Mouse (Mus musculus): ENCODE measurements around the gene Prune2. TPM values are rescaled to one million over a fixed set of nuclear protein-coding genes. Genes with fewer than 3 reads are reported as not detected.

Prune2 gene
- polyA plus RNA-seq, 1 experiment, result 1.6 TPM

DNA sequence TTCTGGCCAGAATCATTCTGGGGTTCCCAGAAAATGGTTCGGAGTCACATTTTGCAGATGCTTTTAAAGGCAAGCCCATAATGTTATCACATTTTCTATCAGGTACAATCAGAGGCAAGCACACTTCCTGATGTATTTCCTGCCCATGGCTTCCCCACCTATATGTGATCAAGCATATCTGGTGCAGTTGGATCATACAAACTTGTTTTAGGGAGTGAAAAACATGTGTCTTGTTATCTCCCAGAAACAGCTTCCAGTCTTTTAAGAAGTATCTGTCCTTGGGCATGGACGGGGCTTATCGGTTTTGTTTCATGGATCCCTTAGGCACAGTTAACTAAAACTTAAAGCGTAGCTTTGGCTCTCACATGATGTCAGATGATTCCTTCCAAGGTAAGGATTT is 36.2 kb downstream of the Prune2 start:
- no peak for DNase-seq (ENCODE audit: low read depth, low spot score)
- 83% methylated on average over 4 of the region's 4 CpGs for WGBS

DNA sequence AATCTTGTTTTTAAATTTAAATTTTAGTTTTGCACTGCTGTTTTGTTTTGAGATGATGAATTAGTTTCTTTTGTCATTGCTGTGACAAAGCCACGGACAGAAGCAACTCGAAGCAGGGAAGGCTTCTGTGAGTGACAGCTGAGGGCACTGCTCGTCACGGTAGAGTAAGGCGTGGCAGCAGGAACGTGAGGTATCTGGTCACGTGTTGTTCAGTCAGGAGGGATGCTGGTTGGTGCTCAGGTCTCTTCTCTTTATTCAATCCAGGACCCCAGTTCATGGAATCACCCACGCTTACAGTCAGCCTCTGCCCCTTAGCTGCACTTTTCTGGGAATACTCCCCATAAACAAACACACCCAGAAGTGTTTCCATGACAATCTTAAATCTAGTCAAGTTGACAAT is 38.3 kb downstream of the Prune2 start:
- no peak for DNase-seq (ENCODE audit: low read depth, low spot score)
- 49% methylated on average over 8 of the region's 8 CpGs for WGBS

DNA sequence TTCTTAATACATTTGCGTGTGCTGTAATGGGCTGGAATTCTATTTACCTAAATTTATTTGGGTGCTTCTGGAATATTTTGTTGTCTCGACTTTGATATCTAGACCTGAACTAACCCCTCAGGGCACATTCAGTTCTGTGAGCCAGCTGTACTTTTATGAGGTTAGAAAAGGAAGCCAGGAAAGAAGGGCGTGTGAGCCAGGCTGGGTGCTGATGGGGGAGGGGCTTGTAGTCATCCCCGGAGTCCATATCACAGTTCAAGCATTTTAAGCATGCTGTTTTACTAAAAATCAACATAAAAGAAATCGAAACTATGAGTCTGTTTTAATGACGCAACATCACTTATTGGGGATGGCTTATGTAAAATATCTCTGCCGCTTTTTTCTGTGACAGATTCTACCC is 42.0 kb downstream of the Prune2 start:
- WGBS, result 38% methylated on average over 7 of the region's 7 CpGs
- no peak for DNase-seq (ENCODE audit: low read depth, low spot score)

DNA sequence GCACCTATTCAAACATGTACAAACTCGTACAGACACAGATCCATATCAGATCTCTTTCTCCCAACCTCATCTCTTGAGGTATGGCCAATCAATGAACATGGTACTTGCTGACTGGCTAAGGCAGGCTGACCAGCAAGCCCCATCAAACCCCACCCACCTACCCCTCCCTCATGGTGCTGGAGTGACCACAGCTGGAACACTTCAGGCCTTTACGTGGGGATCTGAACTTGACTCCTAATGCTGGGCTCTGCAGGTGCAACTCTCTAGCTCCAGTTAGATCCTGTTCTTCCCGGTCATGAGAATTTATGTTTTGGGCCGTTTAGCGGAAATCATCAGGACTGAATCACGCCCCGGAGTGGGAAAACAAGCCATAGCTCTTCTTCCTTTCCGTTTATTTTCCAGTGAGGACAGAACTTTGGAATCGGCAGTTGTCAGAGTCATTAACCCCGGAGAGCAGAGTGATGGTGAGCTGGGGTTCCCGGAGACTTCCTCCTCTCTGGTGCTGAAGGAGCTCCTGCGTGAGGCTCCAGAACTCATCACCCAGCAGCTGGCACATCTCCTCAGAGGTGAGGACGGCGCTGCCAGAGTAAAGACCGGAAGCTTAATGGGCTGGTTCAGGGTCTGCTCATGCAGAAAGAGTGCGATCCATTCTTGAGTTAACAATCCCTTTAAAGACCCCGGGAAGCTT is 50.4 kb downstream of the Prune2 start:
- no peak for DNase-seq (ENCODE audit: low read depth, low spot score)
- WGBS, result 46% methylated on average over 17 of the region's 17 CpGs

DNA sequence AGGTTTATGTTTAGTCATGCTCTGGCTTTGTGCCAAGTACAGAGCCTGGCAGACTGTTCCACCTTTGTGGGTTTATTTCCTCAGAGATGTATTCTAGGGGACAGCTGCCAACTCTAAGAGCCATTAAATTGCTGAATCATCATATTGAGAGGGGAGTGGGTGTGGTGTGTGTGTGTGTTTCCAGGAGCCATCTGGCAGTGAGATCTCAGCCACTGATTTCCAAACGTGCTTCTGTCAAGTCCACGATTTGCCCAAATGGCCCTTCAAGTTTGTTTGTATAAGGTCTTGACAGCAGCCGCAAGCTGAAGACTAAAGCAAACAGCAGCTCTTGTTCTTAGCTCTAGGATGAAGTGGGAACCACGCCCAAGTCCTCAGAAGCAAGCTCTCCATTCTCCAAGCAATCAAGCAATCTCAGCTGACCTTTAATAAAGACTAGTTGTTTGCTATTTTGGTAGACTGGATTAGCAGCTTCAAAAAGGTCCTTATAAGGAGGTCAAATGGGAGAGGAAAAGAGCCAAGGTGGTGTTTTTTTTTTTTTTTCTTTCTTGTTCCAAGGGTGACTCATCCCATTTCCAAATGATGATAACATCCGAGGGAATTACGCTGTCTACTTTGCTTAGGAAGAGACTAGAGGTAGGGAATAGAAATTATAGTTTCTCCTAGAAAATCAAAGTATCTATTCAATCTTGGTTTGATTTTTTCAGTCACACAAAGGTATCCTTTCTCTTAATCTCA is 55.5 kb downstream of the Prune2 start:
- WGBS, result 7% methylated on average over 6 of the region's 6 CpGs
- DNase-seq (ENCODE audit: low read depth, low spot score), result peak; percentile 8

DNA sequence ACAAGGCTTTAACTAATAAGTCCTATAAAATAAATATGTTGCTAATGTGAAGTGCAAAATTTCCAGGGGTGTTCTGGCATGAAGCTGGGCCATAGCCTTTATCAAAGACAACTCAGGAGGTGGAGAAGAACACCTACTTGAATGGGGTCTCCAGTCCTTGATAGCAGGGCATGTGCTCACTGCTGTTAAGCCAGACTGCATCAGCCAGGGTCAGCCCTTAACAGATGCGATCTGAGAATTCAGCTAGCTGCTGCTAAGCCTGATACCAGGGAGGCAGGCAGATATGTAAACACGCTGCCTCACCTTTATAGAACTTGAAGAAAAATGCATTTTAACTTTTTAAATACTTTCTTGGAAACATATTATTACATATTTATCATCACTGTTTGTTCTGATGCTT is 57.2 kb downstream of the Prune2 start:
- no peak for DNase-seq (ENCODE audit: low read depth, low spot score)
- WGBS, result 62% methylated on average over 2 of the region's 2 CpGs

DNA sequence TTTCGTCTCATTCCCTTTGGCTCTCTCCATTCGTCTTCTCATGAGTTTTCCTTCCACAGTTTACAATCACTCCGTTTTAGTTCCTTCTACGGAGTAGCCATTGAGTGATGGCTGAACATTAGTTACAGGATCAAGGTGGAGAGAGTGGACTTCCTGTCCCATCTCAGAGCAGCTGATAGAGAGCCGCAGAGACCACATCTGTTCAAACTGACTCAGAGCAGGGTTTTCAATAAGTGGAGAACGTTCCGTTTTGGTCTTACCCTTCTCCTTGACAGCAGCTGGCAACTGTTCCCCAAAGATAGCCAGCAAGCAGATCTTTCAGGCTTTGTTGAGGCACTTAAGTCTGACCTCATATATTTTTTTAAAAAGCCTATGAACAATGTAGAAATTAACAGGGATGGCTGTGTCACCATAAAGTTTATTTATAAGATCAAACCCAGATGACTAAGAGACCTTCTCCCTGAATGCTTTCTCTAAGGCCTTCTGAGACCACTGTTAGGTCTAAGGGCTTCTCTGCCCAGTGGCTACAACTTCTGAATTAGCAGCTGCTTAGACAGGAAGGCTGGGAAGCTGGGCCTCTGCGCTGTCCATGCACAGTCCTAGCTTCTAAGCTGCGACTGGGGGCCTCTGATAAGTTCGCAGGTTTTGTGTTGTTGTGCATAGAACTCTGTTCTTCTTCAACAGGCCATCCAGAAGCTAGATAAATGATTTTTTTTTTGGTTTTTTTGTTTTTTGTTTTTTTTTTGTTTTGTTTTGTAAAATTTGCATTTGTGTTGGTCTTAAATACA is 58.6 kb downstream of the Prune2 start:
- DNase-seq (ENCODE audit: low read depth, low spot score), result no peak
- WGBS, result 65% methylated on average over 10 of the region's 10 CpGs

DNA sequence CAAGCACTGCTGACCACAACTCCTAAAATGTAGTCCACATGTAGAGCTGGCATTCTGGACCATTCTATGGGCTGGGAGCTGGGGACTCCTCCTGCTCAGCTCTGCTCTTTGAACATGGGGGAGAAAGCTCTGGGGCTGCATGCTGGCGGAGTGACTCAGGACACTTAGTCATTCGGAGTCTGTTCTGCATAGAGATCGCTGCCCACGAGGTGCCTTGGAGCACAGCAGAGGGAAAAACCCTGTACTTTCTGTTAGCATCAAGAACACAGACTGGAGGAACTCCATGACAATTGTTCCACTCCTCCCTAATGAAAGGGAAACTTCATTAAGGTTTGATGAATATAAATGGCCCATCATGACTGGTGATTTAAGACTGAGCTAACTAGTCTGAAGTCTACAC is 68.8 kb downstream of the Prune2 start:
- no peak for DNase-seq (ENCODE audit: low read depth, low spot score)
- 76% methylated on average over 4 of the region's 4 CpGs for WGBS

DNA sequence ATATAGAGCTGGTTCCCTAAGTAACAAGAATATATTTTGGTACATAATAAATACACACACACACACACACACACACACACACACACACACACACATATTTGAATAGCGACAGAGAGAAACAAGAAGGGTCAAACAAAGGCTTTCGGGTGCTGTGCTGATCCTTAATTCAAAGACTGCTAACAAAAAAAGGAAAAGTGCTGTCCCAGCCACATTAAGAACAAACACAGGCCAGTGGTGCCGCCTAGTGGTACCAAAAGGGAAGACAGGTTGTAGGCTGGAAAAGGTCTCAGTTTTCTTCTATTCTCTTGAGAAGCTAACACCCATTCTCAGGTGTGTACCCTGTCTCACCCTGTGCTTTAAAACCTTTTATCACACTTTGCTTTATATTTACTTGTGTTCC is 74.4 kb downstream of the Prune2 start:
- no peak for DNase-seq (ENCODE audit: low read depth, low spot score)
- 6% methylated on average over 3 of the region's 3 CpGs for WGBS

DNA sequence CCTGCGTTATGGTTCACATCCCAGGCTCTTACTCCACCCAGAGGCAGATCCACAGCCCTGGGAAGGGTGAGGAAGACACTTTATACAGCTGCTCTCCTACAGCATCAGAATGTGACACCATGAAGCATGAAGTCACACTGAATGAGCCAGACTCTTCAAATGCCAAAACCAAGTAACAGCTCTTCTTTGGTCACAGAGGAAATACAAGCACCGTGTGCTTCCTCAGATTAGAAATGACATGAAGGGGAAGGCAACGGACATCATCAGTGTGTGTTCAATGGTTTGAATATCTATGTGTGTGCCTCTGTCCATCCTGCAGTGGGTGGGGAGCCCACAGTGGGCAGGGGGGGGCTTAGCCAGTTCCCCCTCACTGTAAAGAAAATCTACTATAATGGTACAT is 76.4 kb downstream of the Prune2 start:
- DNase-seq (ENCODE audit: low read depth, low spot score), result no peak
- 78% methylated on average over 3 of the region's 3 CpGs for WGBS

DNA sequence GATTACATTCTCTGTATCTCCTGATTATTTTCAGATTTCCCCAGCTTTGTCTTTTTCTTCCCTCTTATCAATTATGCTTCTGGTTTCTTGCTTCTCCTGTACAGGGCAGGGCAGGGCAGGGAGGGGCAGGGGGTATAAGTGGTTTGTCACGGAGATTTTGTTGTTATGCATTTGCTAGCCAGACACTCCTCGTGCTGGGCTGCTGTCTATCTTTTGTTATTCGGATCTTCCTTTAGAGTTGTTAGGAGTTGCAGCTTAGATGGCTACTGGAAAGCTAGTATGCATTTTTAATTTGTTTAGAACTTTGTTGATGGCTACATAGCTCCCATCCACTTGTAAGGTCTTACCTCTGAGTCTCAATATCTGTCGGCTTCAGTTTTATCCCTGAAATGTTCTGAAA is 91.0 kb downstream of the Prune2 start:
- DNase-seq (ENCODE audit: low read depth, low spot score), result no peak
- 79% methylated on average over 4 of the region's 4 CpGs for WGBS

DNA sequence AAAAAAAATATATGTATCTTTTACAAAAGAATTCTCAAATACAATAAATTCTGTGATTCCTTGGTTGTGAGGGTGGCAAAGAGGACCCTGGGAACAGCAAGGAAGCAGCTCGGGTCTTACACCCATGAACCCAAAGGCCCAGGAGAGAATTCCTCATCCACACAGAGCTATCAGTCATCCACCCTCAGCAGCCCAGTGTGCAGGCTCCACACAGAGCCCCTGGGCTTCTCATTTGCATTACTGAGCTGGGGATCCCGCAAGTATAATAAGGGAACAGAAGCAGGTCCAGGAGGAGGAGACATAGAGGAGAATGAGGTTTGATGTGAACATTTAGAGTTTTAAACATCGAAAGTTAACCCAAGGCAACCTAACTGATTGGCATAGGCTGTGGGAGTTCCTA is 100.0 kb downstream of the Prune2 start:
- DNase-seq (ENCODE audit: low read depth, low spot score), result no peak
- 73% methylated on average over 3 of the region's 3 CpGs for WGBS

DNA sequence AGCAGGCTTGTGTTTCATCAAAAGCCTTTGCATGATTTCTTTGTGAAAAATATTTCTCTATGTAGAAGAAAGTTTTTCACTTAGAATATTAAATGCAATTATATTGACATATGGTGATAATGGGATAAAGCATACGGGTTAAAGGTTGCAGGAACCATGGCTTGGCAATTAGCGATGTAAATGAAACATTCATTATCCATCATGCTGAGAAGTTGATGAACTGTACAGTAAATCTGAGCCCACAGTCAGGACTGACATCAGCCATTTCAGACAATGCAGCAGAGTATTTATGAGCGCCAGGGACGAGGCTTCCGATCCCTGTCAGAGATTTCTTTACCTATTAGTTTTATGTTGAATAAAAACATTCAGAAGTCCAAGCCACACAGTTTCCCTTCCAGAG is 104.2 kb downstream of the Prune2 start:
- DNase-seq (ENCODE audit: low read depth, low spot score), result no peak
- WGBS, result 80% methylated on average over 5 of the region's 5 CpGs

DNA sequence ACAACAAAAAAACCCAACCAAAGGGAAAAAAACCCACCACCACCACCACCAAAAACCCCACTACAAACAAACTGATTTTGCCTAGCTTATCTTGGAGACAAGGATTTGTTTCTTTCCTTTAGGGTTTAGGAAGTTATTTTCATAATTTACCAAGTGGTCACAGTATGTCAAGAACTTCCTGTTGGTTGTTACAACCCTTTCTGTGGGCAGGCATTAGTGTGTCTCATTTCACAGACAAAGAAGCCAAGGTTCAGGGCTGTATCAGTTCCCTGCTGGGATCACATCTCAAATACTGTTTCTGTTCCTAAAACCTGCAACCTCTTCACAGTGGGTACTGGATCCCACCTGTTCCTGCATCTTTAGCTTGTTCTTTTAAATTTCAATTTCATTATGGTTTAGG is 108.5 kb downstream of the Prune2 start:
- no peak for DNase-seq (ENCODE audit: low read depth, low spot score)

DNA sequence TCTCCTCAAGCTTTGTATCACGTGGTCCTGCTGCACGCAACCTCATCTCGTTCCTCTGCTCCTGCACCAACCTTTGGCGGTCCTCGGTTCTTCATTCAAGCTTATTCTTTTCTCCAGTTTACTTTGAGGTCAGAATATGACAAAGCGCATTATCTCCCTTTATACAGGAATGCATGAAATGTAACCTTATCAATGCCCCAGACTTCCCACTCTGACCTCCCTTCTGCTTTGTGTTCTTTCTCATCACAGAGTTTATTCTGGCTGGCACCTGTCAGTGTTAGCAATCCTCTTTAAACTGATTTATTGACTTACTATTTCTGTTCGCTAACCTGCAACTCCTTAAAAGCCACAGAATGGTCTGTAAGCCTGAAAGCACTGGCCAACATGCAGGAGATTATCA is 113.1 kb downstream of the Prune2 start:
- WGBS, result 76% methylated on average over 7 of the region's 7 CpGs
- no peak for DNase-seq (ENCODE audit: low read depth, low spot score)

DNA sequence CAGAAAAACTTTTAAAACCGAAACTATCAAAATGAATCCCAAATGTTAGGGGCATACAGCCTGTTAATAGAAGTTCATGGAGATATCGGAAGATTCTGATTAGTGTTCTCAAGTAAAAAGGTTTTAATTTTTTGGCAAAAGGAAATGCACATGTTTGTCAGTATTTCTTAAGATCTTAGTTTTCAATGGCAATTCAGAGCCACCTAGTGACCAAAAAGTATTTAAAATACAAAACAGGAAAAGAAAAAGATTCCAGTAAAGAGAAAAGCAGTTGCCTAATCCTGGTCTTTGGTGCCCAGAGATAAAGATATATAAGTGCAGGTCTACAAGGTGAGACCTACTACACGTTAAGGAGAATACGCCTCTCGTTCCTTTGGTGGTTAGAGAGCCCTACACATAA is 115.3 kb downstream of the Prune2 start:
- 85% methylated on average over 5 of the region's 5 CpGs for WGBS

DNA sequence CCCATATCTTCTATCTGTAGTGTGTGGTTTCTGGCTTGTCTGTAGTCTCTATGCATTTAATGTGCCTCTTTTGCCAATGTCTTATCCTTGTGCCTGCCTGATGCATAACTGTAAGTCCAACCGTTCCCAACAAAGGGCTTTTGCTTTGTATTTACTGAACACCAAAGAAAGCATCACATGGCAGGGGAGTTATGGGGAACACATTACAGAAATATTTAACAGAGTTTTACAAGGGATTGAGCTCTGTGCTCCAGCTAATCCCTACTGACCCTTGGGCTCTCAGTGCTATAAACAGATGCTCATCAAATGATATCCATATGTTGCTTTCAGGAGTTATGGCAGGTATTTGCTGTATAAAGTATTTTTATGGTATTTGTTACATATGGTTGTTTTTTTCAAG is 116.3 kb downstream of the Prune2 start:
- DNase-seq (ENCODE audit: low read depth, low spot score), result no peak
- WGBS, result 55% methylated on average over 1 of the region's 1 CpGs

More for the DNA sequence above, 115.3 kb downstream of the Prune2 start:
- DNase-seq (ENCODE audit: low read depth, low spot score), result no peak

DNA sequence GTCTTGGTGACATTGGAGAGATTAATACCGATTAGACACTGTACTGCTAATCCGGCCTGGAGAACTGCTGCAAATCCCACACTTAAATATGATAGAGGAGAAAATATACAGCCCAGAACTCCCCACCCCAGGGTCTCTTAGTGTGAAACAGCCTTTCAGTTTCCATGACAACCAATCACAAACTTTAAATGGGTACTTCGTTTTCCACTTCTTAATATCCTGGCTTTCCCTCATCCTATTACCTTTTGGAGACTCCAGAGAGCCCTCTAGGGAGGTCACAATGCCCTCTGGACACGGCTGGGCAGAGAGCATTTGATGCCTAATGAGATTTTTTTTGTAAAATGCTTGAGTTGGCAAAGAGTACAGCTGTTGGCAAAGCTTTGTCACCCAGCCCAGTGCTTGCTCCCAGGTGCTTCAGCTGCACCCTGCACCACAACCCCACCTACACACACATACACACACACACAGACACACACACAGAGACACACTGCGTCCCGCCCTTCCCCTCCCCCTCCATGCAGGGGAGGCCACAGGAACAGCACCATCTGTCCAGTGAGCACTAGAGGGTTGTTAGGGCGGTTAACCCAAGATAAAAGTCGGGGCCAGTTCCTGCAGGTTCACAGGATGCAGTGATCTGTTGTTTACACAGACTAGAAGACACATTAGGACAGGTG is 122.9 kb downstream of the Prune2 start:
- DNase-seq (ENCODE audit: low read depth, low spot score), result no peak
- 33% methylated on average over 8 of the region's 8 CpGs for WGBS

DNA sequence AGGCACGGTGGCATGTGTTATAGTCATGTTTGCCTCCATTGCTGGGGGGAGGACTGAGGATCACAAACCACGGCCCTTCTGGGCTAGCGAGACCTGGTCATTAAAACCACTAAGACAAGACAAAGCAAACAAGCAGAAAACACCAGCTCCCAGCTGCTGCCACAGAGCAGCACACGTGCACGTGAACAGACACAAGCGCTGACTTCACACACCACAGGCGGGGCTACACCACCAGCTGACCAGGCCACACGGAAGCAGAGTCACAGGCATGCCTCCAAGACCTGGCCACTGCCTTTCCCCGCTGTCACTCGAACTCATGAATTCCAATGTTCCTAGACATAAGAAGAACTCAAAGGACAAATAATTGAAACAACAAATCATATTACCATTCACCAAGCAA is 125.5 kb downstream of the Prune2 start:
- WGBS, result 45% methylated on average over 10 of the region's 10 CpGs
- no peak for DNase-seq (ENCODE audit: low read depth, low spot score)

DNA sequence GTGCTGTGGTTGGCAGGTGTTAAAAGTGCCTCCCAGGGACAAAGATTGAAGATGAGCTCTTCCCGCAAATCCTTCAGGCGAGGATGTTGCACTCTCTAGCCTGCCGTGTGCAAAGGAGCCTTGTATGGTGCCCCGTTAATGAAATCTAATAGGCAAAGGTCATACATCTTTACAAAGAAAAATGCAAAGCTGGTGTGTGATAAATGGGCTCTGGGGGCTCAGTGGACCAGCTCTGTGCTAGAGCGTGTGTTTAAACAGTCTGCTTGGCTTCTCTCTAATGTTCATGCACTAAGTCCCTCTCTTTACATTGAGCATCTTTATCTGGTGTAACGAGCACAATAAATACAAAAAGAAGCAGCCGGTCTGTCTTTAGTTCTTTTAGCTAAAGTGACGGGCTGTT is 138.1 kb downstream of the Prune2 start:
- DNase-seq (ENCODE audit: low read depth, low spot score), result no peak
- WGBS, result 59% methylated on average over 8 of the region's 8 CpGs

Measured in large intestine, adult 2 months (tissue).